Mouse (Mus musculus) midbrain, embryonic 16.5 days (tissue): ENCODE measurements at regions not wholly inside any gene's neighbourhood (a gene's known extent, or its start where the extent isn't known, plus 50 kb on each side); places are given as distances from the start of the nearest gene placed in this dataset.
A peak's percentile ranks its signal among the peaks of the same experiment; 100 is the strongest.

Experiments used
- ATAC-seq: fragments of 200-750 bp; cut with Nextera tagmentation; 2 replicates; pipeline ENCODE4 v1.8.0; 2017; ENCODE audit warnings: moderate TSS enrichment
- H3K27ac ChIP-seq: fragments of 300-500 bp; sonication (generic); 2 replicates; pipeline ENCODE4 v1.5.1; 2014; ENCODE audit warnings: mild to moderate bottlenecking, low read length, mixed read lengths
- H3K27me3 ChIP-seq: fragments of 300-500 bp; sonication (generic); 2 replicates; pipeline ENCODE4 v1.6.1; 2014; ENCODE audit warnings: low read depth, low read length, mixed read lengths; ENCODE audit not compliant: control insufficient read depth, insufficient read depth
- H3K36me3 ChIP-seq: fragments of 300-500 bp; sonication (generic); 2 replicates; pipeline ENCODE4 v1.6.1; 2014; ENCODE audit warnings: mild to moderate bottlenecking, low read length, moderate library complexity, mixed read lengths; ENCODE audit not compliant: control insufficient read depth, insufficient read depth
- H3K4me1 ChIP-seq: fragments of 300-500 bp; sonication (generic); 2 replicates; pipeline ENCODE4 v1.6.1; 2014; ENCODE audit warnings: mild to moderate bottlenecking, low read length, mixed read lengths; ENCODE audit not compliant: control insufficient read depth, insufficient read depth
- H3K4me2 ChIP-seq: fragments of 300-500 bp; sonication (generic); 2 replicates; pipeline ENCODE4 v1.6.1; 2014; ENCODE audit warnings: mild to moderate bottlenecking, low read length, mixed read lengths
- H3K4me3 ChIP-seq: fragments of 300-500 bp; sonication (generic); 2 replicates; pipeline ENCODE4 v1.5.1; 2014; ENCODE audit warnings: low read depth, mild to moderate bottlenecking, low read length, moderate library complexity, mixed read lengths
- H3K9ac ChIP-seq: fragments of 300-500 bp; sonication (generic); 2 replicates; pipeline ENCODE4 v1.6.1; 2014; ENCODE audit warnings: low read depth, low read length, mixed read lengths
- H3K9me3 ChIP-seq: fragments of 300-500 bp; sonication (generic); replicated peaks from 2 replicates; pipeline ENCODE4 v1.6.1; 2014; ENCODE audit warnings: mild to moderate bottlenecking, low read length, mixed read lengths; ENCODE audit not compliant: control insufficient read depth, poor library complexity, severe bottlenecking
- WGBS: fragments of 180-500 bp; shearing (Covaris S2); extraction: QIAGEN DNeasy Blood & Tissue Kit; methylation state at CpG from one replicate; pipeline ENCODE4 v1.1.7; 2014; 5-methylcytosine and 5-hydroxymethylcytosine counted together

- Histone ChIP-seq H3K27ac (peak overlapping the region; percentile 47; the same call in 1 of the 2 replicates), H3K36me3 (no peaks in the 10 kb centered on the region), H3K4me2 (peak overlapping the region; percentile 28; the same call in 1 of the 2 replicates), H3K27me3 (no peaks in the 10 kb centered on the region), H3K9ac (no peak overlapping the region), H3K4me3 (no peak overlapping the region), H3K4me1 (peaks cover 8% of the 10 kb centered on the region), H3K9me3 (no peaks in the 10 kb centered on the region)
- ATAC-seq = no peak
- 25% methylated on average over 13 of the region's 13 CpGs for WGBS
These were observed 118.7 kb downstream of the Tmem26 start for GRCm38 (mm10) chr10:68842023-68842735.

GRCm38 (mm10) chr10:68844066-68844465 lies 120.6 kb downstream of the Tmem26 start:
- no peak overlapping the region for H3K4me2 ChIP-seq
- no peaks in the 10 kb centered on the region for H3K27me3 ChIP-seq
- 80% methylated on average over 4 of the region's 4 CpGs for WGBS
- no peaks in the 10 kb centered on the region for H3K36me3 ChIP-seq
- no peak for ATAC-seq
- peaks cover 8% of the 10 kb centered on the region for H3K4me1 ChIP-seq
- no peak overlapping the region for H3K27ac ChIP-seq
- no peaks in the 10 kb centered on the region for H3K9me3 ChIP-seq
- no peak overlapping the region for H3K4me3 ChIP-seq
- no peak overlapping the region for H3K9ac ChIP-seq

- 96% methylated on average over 7 of the region's 8 CpGs for WGBS
- ATAC-seq = no peak
- H3K4me2 ChIP-seq = no peak overlapping the region
- H3K27ac ChIP-seq = no peak overlapping the region
- H3K9me3 ChIP-seq = no peaks in the 10 kb centered on the region
- peaks cover 8% of the 10 kb centered on the region for H3K4me1 ChIP-seq
- no peak overlapping the region for H3K4me3 ChIP-seq
- no peak overlapping the region for H3K9ac ChIP-seq
- H3K27me3 ChIP-seq = no peaks in the 10 kb centered on the region
- H3K36me3 ChIP-seq = no peaks in the 10 kb centered on the region
These were observed 121.2 kb downstream of the Tmem26 start for GRCm38 (mm10) chr10:68844596-68844995.

DNA sequence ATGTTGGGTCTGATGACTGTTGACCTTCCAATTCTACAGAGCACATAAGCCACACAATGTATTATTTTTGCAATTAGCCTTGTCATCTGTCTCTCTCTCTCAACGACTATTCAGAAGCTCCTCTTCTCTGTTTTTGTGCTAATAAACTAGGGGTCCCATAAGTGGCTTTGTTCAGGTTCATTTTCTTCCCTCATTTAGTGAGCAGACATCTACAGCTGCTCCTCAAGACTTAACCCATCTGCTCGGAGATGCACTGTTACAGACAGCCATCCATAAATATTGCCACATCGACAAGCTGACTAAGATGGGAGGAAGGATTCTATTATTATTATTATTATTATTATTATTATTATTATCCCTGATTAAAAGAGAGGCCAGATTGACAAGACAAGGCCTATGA lies 127.7 kb downstream of the Tmem26 start:
- H3K27ac ChIP-seq = no peak overlapping the region
- no peak overlapping the region for H3K9ac ChIP-seq
- H3K27me3 ChIP-seq = no peaks in the 10 kb centered on the region
- H3K4me2 ChIP-seq = no peak overlapping the region
- no peak overlapping the region for H3K4me3 ChIP-seq
- WGBS = 81% methylated on average over 3 of the region's 3 CpGs
- no peaks in the 10 kb centered on the region for H3K4me1 ChIP-seq
- ATAC-seq = no peak
- no peaks in the 10 kb centered on the region for H3K36me3 ChIP-seq
- no peaks in the 10 kb centered on the region for H3K9me3 ChIP-seq

- Histone ChIP-seq H3K4me1 (no peaks in the 10 kb centered on the region), H3K27me3 (no peaks in the 10 kb centered on the region), H3K36me3 (no peaks in the 10 kb centered on the region), H3K4me3 (no peak overlapping the region), H3K9me3 (no peaks in the 10 kb centered on the region), H3K4me2 (no peak overlapping the region), H3K27ac (no peak overlapping the region), H3K9ac (no peak overlapping the region)
- 76% methylated on average over 13 of the region's 13 CpGs for whole genome bisulfite sequencing
- ATAC-seq = no peak
These were observed 132.8 kb downstream of the Tmem26 start for GRCm38 (mm10) chr10:68855934-68856891.

DNA sequence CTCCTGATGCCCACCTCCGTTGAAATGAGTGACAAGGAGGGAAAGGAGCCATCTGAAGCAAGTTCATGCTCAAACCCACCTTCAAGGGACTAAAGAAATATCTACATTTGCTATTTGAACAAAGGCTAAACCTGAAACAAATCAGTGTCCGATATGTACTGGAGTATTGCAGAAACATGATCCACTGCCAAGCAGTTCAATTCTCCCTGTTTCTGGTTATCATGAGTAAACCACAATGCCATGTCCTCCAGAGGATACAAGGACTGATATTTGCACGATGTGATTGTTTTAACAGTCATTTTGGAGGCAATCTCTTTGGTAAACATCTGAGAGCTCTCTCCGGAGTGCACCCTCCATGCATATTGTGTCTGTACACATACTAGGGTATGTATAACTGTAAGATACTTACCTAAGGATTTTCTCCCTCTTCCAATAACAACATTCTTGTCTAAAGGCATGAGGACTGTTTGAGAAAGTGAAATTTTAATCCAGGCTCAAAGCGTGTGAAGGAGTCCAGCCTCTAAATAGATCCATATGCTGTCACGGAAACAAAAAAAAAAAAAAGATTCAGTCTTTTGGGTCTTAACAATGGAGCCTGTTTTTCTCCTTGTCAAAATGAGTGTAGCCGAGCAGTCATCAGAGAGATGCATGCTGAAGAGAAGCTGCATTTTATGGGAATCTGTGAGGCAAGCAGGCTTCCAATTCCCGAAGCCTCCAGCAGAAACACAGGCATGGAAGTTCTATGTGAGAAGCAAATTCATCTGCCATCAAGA lies 141.3 kb downstream of the Tmem26 start:
- 36% methylated on average over 8 of the region's 8 CpGs for WGBS
- Histone ChIP-seq H3K27me3 (no peaks in the 10 kb centered on the region), H3K4me2 (no peak overlapping the region), H3K4me3 (no peak overlapping the region), H3K27ac (no peak overlapping the region), H3K4me1 (no peaks in the 10 kb centered on the region), H3K9me3 (no peaks in the 10 kb centered on the region), H3K9ac (no peak overlapping the region), H3K36me3 (no peaks in the 10 kb centered on the region)
- ATAC-seq = no peak

GRCm38 (mm10) chr10:68865776-68866175 lies 142.3 kb downstream of the Tmem26 start:
- Histone ChIP-seq H3K4me2 (no peak overlapping the region), H3K27me3 (no peaks in the 10 kb centered on the region), H3K27ac (no peak overlapping the region), H3K4me1 (no peaks in the 10 kb centered on the region), H3K36me3 (no peaks in the 10 kb centered on the region), H3K4me3 (no peak overlapping the region), H3K9ac (no peak overlapping the region), H3K9me3 (no peaks in the 10 kb centered on the region)
- WGBS = 11% methylated on average over 5 of the region's 5 CpGs
- ATAC-seq = no peak

GRCm38 (mm10) chr10:68867361-68867760 lies 143.9 kb downstream of the Tmem26 start:
- Histone ChIP-seq H3K9me3 (no peaks in the 10 kb centered on the region), H3K9ac (no peak overlapping the region), H3K27me3 (no peaks in the 10 kb centered on the region), H3K4me1 (no peaks in the 10 kb centered on the region), H3K4me2 (no peak overlapping the region), H3K27ac (no peak overlapping the region), H3K36me3 (no peaks in the 10 kb centered on the region), H3K4me3 (no peak overlapping the region)
- no peak for ATAC-seq
- 100% methylated on average over 1 of the region's 1 CpGs for WGBS
